Mouse (Mus musculus) forebrain, embryonic 12.5 days (tissue): Measurements from ENCODE around the gene Dyrk1a. TPM values are rescaled to one million over a fixed set of nuclear protein-coding genes. Genes with fewer than 3 reads are reported as not detected.
A peak's percentile ranks its signal among the peaks of the same experiment; 100 is the strongest.

Experiments
- ATAC-seq: fragments of 200-750 bp; cut with Nextera tagmentation; 2 replicates; pipeline ENCODE4 v1.8.0; 2017; ENCODE audit warnings: moderate TSS enrichment; ENCODE audit not compliant: low FRiP score
- H3K27ac ChIP-seq: fragments of 300-500 bp; sonication (generic); 2 replicates; pipeline ENCODE4 v1.5.1; 2016; ENCODE audit warnings: mild to moderate bottlenecking
- H3K27me3 ChIP-seq: fragments of 300-500 bp; sonication (generic); 2 replicates; pipeline ENCODE4 v1.6.1; 2016; ENCODE audit warnings: mild to moderate bottlenecking
- H3K36me3 ChIP-seq: fragments of 300-500 bp; sonication (generic); replicated peaks from 2 replicates; pipeline ENCODE4 v1.6.1; 2016; ENCODE audit warnings: mild to moderate bottlenecking
- H3K4me1 ChIP-seq: fragments of 300-500 bp; sonication (generic); 2 replicates; pipeline ENCODE4 v1.6.1; 2016
- H3K4me2 ChIP-seq: fragments of 300-500 bp; sonication (generic); 2 replicates; pipeline ENCODE4 v1.6.1; 2016; ENCODE audit warnings: mild to moderate bottlenecking, moderate library complexity
- H3K4me3 ChIP-seq: fragments of 300-500 bp; sonication (generic); replicated peaks from 2 replicates; pipeline ENCODE4 v1.5.1; 2016; ENCODE audit warnings: mild to moderate bottlenecking
- H3K9ac ChIP-seq: fragments of 300-500 bp; sonication (generic); 2 replicates; pipeline ENCODE4 v1.6.1; 2016; ENCODE audit warnings: mild to moderate bottlenecking
- H3K9me3 ChIP-seq: fragments of 300-500 bp; sonication (generic); 2 replicates; pipeline ENCODE4 v1.6.1; 2016
- WGBS: fragments of 180-500 bp; shearing (Covaris S2); methylation state at CpG from one replicate; pipeline ENCODE4 v1.1.7; 2016; 5-methylcytosine and 5-hydroxymethylcytosine counted together
- polyA plus RNA-seq: library from polyadenylated mRNA; unstranded; fragments of >200 nt; fragmentation: Nextera tagmentation; extraction: Ambion mirVana; gene quantifications from 2 replicates; pipeline ENCODE4 v1.2.1, GENCODE M21; 2016

The Dyrk1a gene
- 12.0 and 12.8 TPM in 2 replicates for polyA plus RNA-seq

GRCm38 (mm10) chr16:94569229-94570176 lies at the start of gene Dyrk1a:
Gene Dyrk1a, plus strand, starts transcription at chr16:94570010.
- H3K4me3 ChIP-seq = peak within 1 kb of the TSS; percentile 99
- H3K9ac ChIP-seq = peak within 1 kb of the TSS; percentile 100
- WGBS = under 1% methylated on average over 55 of the region's 133 CpGs
- peak; percentile 94 for ATAC-seq
- peak within 1 kb of the TSS; percentile 76 for H3K4me2 ChIP-seq
- no peaks in the 10 kb centered on the region for H3K27me3 ChIP-seq
- peak within 1 kb of the TSS; percentile 100 for H3K27ac ChIP-seq
- H3K4me1 ChIP-seq = peaks cover 26% of the 10 kb centered on the region
- no peaks in the 10 kb centered on the region for H3K36me3 ChIP-seq
- H3K9me3 ChIP-seq = no peaks in the 10 kb centered on the region

GRCm38 (mm10) chr16:94523594-94524377 lies 46.0 kb upstream of the Dyrk1a start:
- Histone ChIP-seq H3K27ac (no peak overlapping the region), H3K4me1 (peaks cover 24% of the 10 kb centered on the region), H3K4me2 (no peak overlapping the region), H3K4me3 (no peak overlapping the region), H3K9me3 (no peaks in the 10 kb centered on the region), H3K9ac (no peak overlapping the region), H3K36me3 (no peaks in the 10 kb centered on the region), H3K27me3 (no peaks in the 10 kb centered on the region)
- no peak for ATAC-seq
- WGBS = 74% methylated on average over 6 of the region's 6 CpGs

- no peak for ATAC-seq
- no peaks in the 10 kb centered on the region for H3K9me3 ChIP-seq
- WGBS = 83% methylated on average over 9 of the region's 9 CpGs
- no peak overlapping the region for H3K9ac ChIP-seq
- H3K4me2 ChIP-seq = no peak overlapping the region
- no peaks in the 10 kb centered on the region for H3K27me3 ChIP-seq
- H3K36me3 ChIP-seq = no peaks in the 10 kb centered on the region
- no peak overlapping the region for H3K27ac ChIP-seq
- H3K4me1 ChIP-seq = peaks cover 24% of the 10 kb centered on the region
- H3K4me3 ChIP-seq = no peak overlapping the region; the same call in 1 of the 2 replicates
These were observed 45.1 kb upstream of the Dyrk1a start for GRCm38 (mm10) chr16:94524691-94525090.

- H3K9me3 ChIP-seq = no peaks in the 10 kb centered on the region
- H3K27ac ChIP-seq = peak overlapping the region; percentile 96
- H3K4me3 ChIP-seq = peak overlapping the region; percentile 90
- ATAC-seq = peak; percentile 77
- no peaks in the 10 kb centered on the region for H3K27me3 ChIP-seq
- peaks cover 24% of the 10 kb centered on the region for H3K4me1 ChIP-seq
- H3K4me2 ChIP-seq = peak overlapping the region; percentile 74
- under 1% methylated on average over 24 of the region's 24 CpGs for WGBS
- no peaks in the 10 kb centered on the region for H3K36me3 ChIP-seq
- H3K9ac ChIP-seq = peak overlapping the region; percentile 82
These were observed 43.9 kb upstream of the Dyrk1a start for GRCm38 (mm10) chr16:94525955-94526343.

GRCm38 (mm10) chr16:94526344-94527151 lies 43.3 kb upstream of the Dyrk1a start, which contains the start of gene Vps26c:
Gene Vps26c, minus strand, starts transcription at chr16:94526830.
- Histone ChIP-seq H3K36me3 (no peaks in the 10 kb centered on the region), H3K27ac (peak within 1 kb of the TSS; percentile 96), H3K4me2 (peak within 1 kb of the TSS; percentile 74), H3K4me1 (peaks cover 24% of the 10 kb centered on the region), H3K27me3 (no peaks in the 10 kb centered on the region), H3K4me3 (peak within 1 kb of the TSS; percentile 90), H3K9ac (peak within 1 kb of the TSS; percentile 82), H3K9me3 (no peaks in the 10 kb centered on the region)
- ATAC-seq = peak; percentile 94
- under 1% methylated on average over 93 of the region's 93 CpGs for WGBS

GRCm38 (mm10) chr16:94527152-94527534 lies 42.7 kb upstream of the Dyrk1a start:
- H3K36me3 ChIP-seq = no peaks in the 10 kb centered on the region
- H3K27ac ChIP-seq = peak overlapping the region; percentile 96
- no peaks in the 10 kb centered on the region for H3K27me3 ChIP-seq
- H3K4me1 ChIP-seq = peaks cover 24% of the 10 kb centered on the region
- peak overlapping the region; percentile 82 for H3K9ac ChIP-seq
- 7% methylated on average over 13 of the region's 13 CpGs for WGBS
- peak overlapping the region; percentile 74 for H3K4me2 ChIP-seq
- ATAC-seq = no peak
- H3K9me3 ChIP-seq = no peaks in the 10 kb centered on the region
- peak overlapping the region; percentile 90 for H3K4me3 ChIP-seq

GRCm38 (mm10) chr16:94527546-94527945 lies 42.3 kb upstream of the Dyrk1a start:
- 72% methylated on average over 3 of the region's 3 CpGs for WGBS
- Histone ChIP-seq H3K27ac (peak overlapping the region; percentile 96), H3K4me3 (peak overlapping the region; percentile 90), H3K9ac (peak overlapping the region; percentile 82), H3K9me3 (no peaks in the 10 kb centered on the region), H3K36me3 (no peaks in the 10 kb centered on the region), H3K27me3 (no peaks in the 10 kb centered on the region), H3K4me1 (peaks cover 24% of the 10 kb centered on the region), H3K4me2 (peak overlapping the region; percentile 74)
- ATAC-seq = no peak

GRCm38 (mm10) chr16:94531268-94531667 lies 38.5 kb upstream of the Dyrk1a start:
- Histone ChIP-seq H3K9ac (no peak overlapping the region), H3K9me3 (no peaks in the 10 kb centered on the region), H3K4me1 (peaks cover 8% of the 10 kb centered on the region), H3K27me3 (no peaks in the 10 kb centered on the region), H3K4me3 (no peak overlapping the region), H3K36me3 (no peaks in the 10 kb centered on the region), H3K27ac (no peak overlapping the region), H3K4me2 (no peak overlapping the region)
- ATAC-seq = no peak
- WGBS = 81% methylated on average over 4 of the region's 4 CpGs

- 79% methylated on average over 6 of the region's 6 CpGs for WGBS
- no peak overlapping the region for H3K9ac ChIP-seq
- H3K4me2 ChIP-seq = no peak overlapping the region
- no peaks in the 10 kb centered on the region for H3K9me3 ChIP-seq
- no peak overlapping the region for H3K27ac ChIP-seq
- H3K4me1 ChIP-seq = no peaks in the 10 kb centered on the region
- ATAC-seq = no peak
- H3K4me3 ChIP-seq = no peak overlapping the region
- no peaks in the 10 kb centered on the region for H3K36me3 ChIP-seq
- H3K27me3 ChIP-seq = no peaks in the 10 kb centered on the region
These were observed 36.1 kb upstream of the Dyrk1a start for GRCm38 (mm10) chr16:94533679-94534078.

GRCm38 (mm10) chr16:94535716-94536115 lies 34.1 kb upstream of the Dyrk1a start:
- no peaks in the 10 kb centered on the region for H3K4me1 ChIP-seq
- no peak overlapping the region for H3K4me2 ChIP-seq
- no peaks in the 10 kb centered on the region for H3K36me3 ChIP-seq
- no peak for ATAC-seq
- H3K27me3 ChIP-seq = no peaks in the 10 kb centered on the region
- no peaks in the 10 kb centered on the region for H3K9me3 ChIP-seq
- H3K4me3 ChIP-seq = no peak overlapping the region
- 85% methylated on average over 5 of the region's 5 CpGs for WGBS
- no peak overlapping the region for H3K27ac ChIP-seq
- H3K9ac ChIP-seq = no peak overlapping the region

GRCm38 (mm10) chr16:94536417-94537158 lies 33.2 kb upstream of the Dyrk1a start:
- no peak overlapping the region for H3K4me3 ChIP-seq
- H3K9ac ChIP-seq = no peak overlapping the region
- no peaks in the 10 kb centered on the region for H3K9me3 ChIP-seq
- H3K27ac ChIP-seq = no peak overlapping the region
- 88% methylated on average over 7 of the region's 7 CpGs for WGBS
- H3K27me3 ChIP-seq = no peaks in the 10 kb centered on the region
- no peaks in the 10 kb centered on the region for H3K36me3 ChIP-seq
- no peak for ATAC-seq
- H3K4me1 ChIP-seq = no peaks in the 10 kb centered on the region
- H3K4me2 ChIP-seq = no peak overlapping the region
